Mouse (Mus musculus) cortical plate, adult 2 months (tissue): ENCODE results near the gene Gfod1. TPM values are rescaled to one million over a fixed set of nuclear protein-coding genes. Genes with fewer than 3 reads are reported as not detected.

Source experiments
- H3K27ac ChIP-seq: fragments of 200-500 bp; 2 replicates; pipeline ENCODE4 v1.5.1; 2012; ENCODE audit warnings: low read length, control low read depth, inconsistent platforms; ENCODE audit not compliant: insufficient read depth
- H3K4me1 ChIP-seq: fragments of 200-500 bp; 2 replicates; pipeline ENCODE4 v1.6.1; 2011; ENCODE audit warnings: low read length; ENCODE audit not compliant: control insufficient read depth, insufficient read depth
- H3K4me3 ChIP-seq: fragments of 200-500 bp; 2 replicates; pipeline ENCODE4 v1.5.1; 2011; ENCODE audit warnings: mild to moderate bottlenecking, low read length, control low read depth; ENCODE audit not compliant: insufficient read depth
- CTCF ChIP-seq: fragments of 200-500 bp; IDR thresholded peaks from 2 replicates; pipeline ENCODE4 v1.5.1; 2011; ENCODE audit warnings: mild to moderate bottlenecking, control low read depth, low read length; ENCODE audit not compliant: insufficient read depth; ENCODE audit errors: extremely low read depth
- POLR2A ChIP-seq: fragments of 200-500 bp; IDR thresholded peaks from 2 replicates; pipeline ENCODE4 v1.6.1; 2011; ENCODE audit warnings: mild to moderate bottlenecking, low read length, control low read depth; ENCODE audit not compliant: insufficient read depth; ENCODE audit errors: extremely low read depth
- polyA plus RNA-seq: library from polyadenylated mRNA; depleted of rRNA; stranded (reverse); fragments of >200 nt; gene quantifications from 2 replicates; pipeline ENCODE4 v1.2.3, GENCODE M21; 2012

Gene Gfod1
- polyA plus RNA-seq, 1 experiment = 39.7 TPM

GRCm38 (mm10) chr13:43191741-43192192, 112.2 kb downstream of the Gfod1 start:
- Histone ChIP-seq H3K27ac (peak overlapping the region; percentile 16; the same call in 1 of the 2 replicates), H3K4me1 (peaks cover 8% of the 10 kb centered on the region), H3K4me3 (no peak overlapping the region)
- TF ChIP-seq POLR2A (no peak), CTCF (no peak)

GRCm38 (mm10) chr13:43191290-43191689, 112.7 kb downstream of the Gfod1 start:
- Histone ChIP-seq H3K4me3 (no peak overlapping the region), H3K27ac (0 out of 2 replicates have a peak overlapping the region, but pooled peaks have one; percentile 51), H3K4me1 (peaks cover 8% of the 10 kb centered on the region)
- TF ChIP-seq CTCF = no peak
- no peak for TF ChIP-seq POLR2A

- Histone ChIP-seq H3K27ac (no peak overlapping the region), H3K4me1 (peaks cover 8% of the 10 kb centered on the region), H3K4me3 (no peak overlapping the region)
- no peak for TF ChIP-seq CTCF
- TF ChIP-seq POLR2A = no peak
Observed at GRCm38 (mm10) chr13:43187736-43188135, 116.2 kb downstream of the Gfod1 start.

GRCm38 (mm10) chr13:43183248-43184055, 120.5 kb downstream of the Gfod1 start:
- H3K4me3 ChIP-seq = no peak overlapping the region
- TF ChIP-seq CTCF = no peak
- no peak for TF ChIP-seq POLR2A
- H3K27ac ChIP-seq = no peak overlapping the region
- no peaks in the 10 kb centered on the region; the same call in 1 of the 2 replicates for H3K4me1 ChIP-seq

- no peaks in the 10 kb centered on the region; the same call in 1 of the 2 replicates for H3K4me1 ChIP-seq
- no peak overlapping the region for H3K4me3 ChIP-seq
- no peak overlapping the region for H3K27ac ChIP-seq
- TF ChIP-seq POLR2A (no peak), CTCF (peak; percentile 95)
Observed at GRCm38 (mm10) chr13:43182465-43183201, 121.3 kb downstream of the Gfod1 start.

GRCm38 (mm10) chr13:43181104-43181503, 122.9 kb downstream of the Gfod1 start:
- TF ChIP-seq CTCF (no peak), POLR2A (no peak)
- Histone ChIP-seq H3K4me3 (no peak overlapping the region), H3K27ac (no peak overlapping the region), H3K4me1 (no peaks in the 10 kb centered on the region; the same call in 1 of the 2 replicates)

GRCm38 (mm10) chr13:43177317-43177716, 126.7 kb downstream of the Gfod1 start:
- Histone ChIP-seq H3K4me3 (no peak overlapping the region), H3K4me1 (no peaks in the 10 kb centered on the region), H3K27ac (no peak overlapping the region)
- TF ChIP-seq POLR2A (no peak), CTCF (no peak)

GRCm38 (mm10) chr13:43176676-43177075, 127.3 kb downstream of the Gfod1 start:
- Histone ChIP-seq H3K4me3 (no peak overlapping the region), H3K4me1 (no peaks in the 10 kb centered on the region), H3K27ac (no peak overlapping the region)
- TF ChIP-seq POLR2A = no peak
- no peak for TF ChIP-seq CTCF

GRCm38 (mm10) chr13:43173262-43173661, 130.7 kb downstream of the Gfod1 start:
- no peaks in the 10 kb centered on the region for H3K4me1 ChIP-seq
- no peak overlapping the region for H3K4me3 ChIP-seq
- no peak for TF ChIP-seq POLR2A
- peak; percentile 84 for TF ChIP-seq CTCF
- H3K27ac ChIP-seq = no peak overlapping the region
